Mouse (Mus musculus) embryo, embryonic 10 days (tissue): Measurements from ENCODE around the gene Amacr.

ENCODE experiments used
- DNase-seq: peaks from one replicate; pipeline ENCODE4 v3.0.0-alpha.2; 2015; ENCODE audit warnings: low spot score

Amacr gene

DNA sequence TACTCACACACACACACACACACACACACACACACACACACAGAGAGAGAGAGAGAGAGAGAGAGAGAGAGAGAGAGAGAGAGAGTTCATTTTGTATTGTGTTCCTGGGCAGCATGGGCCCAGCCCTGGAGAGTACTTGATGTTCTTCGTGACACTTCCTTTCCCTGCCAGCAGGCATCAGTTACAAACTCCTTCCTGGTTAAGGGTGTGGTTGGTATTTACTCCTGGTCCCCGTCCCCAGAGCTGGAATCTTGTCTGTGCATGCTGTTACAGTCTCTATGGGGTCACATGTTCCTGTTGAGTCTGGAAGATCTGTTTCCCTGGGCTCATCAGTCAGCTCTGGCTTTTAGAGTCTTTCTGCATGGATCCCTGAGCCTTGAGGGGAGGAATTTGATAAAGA, 8.9 kb downstream of the Amacr start:
- no peak for DNase-seq

DNA sequence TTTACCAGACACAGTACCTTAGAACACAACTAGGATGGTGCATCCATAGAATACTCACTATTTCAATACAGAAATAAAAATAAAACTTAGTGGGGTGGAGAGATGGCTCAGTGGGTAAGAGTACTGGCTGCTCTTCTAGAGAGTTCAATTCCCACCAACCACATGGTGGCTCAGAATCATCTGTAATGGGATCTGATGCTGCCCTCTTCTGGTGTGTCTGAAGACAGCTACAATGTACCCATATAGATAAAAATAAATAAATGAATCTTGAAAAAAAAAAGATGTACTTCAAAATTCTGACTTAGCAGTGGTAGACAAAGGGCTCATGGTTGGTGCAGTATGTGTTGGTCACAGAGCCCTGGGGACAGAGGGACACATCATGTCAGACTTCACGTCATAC, 10.0 kb downstream of the Amacr start:
- no peak for DNase-seq

DNA sequence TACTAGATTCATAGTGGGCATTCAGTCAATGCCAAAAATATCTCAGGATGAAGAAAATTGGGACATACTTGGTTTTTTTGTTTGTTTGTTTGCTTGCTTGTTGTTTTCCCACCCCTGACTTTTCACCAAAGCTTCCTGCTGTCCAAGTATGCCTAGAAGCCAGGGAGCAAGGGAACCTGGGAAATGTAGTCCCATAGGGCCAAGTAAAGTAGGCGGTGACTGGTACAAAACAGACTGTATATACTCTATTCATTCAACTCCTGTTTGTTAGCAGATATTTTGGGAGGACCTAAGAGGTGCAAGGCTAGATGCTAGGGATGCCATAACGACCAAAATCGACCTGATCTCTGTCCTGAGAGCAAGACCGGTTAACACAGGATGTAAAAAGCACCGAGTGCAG, 18.3 kb downstream of the Amacr start:
- no peak for DNase-seq

DNA sequence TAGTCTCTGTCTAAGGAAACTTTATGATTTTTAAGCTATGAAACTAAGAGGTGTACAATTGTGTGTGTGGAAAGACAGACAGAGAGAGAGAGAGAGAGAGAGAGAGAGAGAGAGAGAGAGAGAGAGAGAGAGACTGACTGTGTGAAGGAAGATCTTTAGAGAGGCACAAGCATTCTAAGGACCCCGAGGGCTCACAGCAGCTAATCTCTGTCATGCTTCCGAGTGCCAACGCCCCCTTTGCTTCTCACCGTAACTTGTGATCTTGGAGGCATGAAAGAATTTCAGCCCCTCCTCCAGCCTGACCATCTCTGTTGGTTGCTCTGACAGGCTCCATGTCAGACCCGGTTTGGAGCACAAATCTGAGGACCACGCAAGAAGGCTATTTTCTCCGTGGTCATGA, 18.9 kb downstream of the Amacr start, which contains the start of gene Slc45a2:
Gene Slc45a2, plus strand, starts transcription at position 301 of the 400 bp plus-strand sequence.
- DNase-seq: no peak

DNA sequence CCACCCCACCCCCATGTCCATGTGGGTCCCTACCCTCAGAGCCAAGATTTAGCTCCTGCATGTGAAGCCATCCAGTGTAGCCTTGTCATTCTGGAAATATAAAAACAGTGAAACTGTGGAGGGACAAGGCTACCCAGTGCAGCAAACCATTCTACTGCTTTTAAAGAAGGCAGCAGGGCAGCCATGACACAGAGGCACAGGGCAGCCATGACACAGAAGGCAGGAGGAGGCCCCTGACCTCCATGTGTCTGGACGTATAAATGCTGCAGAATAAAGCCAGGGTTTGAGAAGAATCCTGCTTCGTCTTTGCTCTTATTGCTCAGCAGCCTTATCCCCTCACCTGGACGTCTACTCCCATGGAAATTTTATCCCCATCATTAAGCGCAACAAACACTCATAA, 22.2 kb downstream of the Amacr start:
- no peak for DNase-seq

DNA sequence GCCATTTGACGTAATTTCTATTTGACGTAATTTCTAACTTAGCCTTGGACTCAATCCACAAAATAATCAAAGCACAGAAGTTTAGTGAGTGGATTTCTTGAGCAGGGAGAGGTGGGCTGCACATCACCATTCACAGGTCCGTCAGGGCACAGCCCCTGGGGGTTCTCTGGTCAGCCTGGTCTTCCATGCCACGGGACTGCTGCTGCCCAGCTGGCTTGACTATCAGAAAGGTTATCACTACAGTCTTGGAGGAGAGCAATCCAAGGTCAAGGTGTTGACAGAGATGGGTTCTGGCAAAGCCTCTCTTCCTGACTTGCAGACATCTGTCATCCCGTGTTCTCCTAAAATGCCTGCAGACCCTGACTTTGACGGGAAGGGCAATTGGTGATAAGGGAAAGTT, 23.1 kb downstream of the Amacr start:
- DNase-seq: no peak

DNA sequence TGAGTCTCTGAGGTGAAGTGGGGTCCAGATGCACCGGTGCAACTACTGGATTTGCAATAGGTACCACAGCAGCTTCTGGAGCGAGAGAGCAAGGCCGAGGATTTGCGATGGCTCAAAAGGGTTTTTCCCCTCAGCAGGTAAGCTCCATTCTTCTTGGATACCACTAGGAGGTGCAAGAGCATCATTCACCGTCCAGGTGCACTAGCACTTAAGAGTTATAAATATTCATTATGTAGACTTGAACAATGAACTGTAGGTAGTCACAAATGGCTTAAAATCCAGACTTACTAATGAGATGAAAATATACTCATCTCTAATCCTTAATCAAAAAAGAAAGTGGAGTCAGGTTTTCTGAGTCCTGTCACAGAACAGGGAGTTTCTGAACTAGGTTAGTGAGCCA, 27.2 kb downstream of the Amacr start:
- DNase-seq: peak; percentile 68

DNA sequence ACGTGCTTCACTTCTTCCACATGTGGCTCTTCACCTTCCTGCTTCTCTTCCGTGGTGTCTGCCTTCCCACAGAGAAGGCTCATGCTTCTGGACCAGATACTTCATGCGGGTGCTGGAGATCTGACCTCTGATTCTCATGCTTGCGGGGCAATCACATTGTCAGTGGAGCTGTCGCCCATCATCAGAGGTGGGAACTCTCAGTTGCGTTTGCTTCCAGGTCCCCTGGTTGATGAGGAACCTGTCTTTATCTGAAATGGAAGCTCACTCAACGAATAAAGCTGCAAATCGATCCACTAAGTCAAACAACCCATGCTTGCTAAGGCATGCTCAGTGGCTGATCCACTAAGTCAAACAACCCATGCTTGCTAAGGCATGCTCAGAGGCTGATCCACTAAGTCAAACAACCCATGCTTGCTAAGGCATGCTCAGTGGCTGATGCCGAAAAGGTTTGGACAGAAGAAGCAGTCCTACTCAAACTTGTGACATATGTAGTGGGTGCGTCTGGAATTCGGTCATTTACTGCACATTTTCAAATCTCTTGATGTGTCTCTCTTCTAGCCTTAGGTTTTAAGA, 29.5 kb downstream of the Amacr start:
- DNase-seq: no peak

DNA sequence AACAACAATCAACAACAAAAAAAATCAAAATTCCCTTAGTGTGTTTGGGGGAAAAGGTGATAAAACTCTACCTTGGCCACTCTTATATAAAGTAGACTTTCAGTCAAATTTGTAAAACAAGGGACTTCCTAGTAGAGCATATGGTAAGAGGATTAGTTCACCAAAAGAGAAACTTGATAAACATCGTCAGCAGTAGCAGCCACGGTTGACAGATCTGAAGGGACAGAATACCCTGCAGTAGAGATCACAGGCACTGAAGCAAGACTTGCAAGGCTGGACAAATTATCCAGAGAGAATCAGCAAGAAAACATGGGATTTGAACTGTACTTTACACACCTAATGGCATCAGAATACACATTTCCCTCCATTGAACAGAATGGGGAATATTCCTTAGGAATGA, 33.4 kb downstream of the Amacr start:
- DNase-seq: no peak

DNA sequence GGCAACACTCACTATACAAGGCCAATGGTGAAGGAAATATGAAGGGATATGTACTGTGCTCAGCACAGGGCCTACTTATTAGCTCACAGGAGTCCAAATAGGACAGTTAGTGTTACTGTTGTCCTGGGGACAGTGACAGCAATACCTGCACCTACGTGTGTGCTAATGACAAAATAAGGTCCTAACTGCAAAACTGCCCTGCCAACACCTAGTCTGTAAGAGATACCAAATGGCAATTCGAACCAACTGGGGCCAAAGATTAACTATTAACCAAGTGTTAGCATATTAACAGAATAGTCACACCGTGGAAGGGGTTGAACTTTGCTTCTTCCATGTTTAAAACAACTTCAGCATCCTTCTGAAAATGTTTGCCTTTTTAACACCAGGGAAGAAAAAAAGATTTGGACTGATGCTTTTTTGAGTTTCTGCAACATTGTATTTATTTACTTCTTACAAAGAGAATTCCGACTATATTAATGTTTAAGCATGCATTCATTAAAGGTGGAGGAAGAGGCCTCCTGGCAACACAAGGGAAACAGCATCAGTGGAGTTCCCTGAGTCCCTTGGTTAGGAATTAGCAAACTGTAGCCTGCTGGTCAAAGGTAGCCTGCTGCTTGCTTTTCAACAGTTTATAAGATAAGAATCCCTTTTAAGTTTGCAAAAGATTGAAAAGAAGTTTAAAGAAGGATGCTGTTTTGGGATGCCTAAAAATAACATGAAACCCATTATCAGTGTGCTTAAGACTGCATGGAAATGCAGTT, 45.4 kb downstream of the Amacr start:
- DNase-seq: no peak

DNA sequence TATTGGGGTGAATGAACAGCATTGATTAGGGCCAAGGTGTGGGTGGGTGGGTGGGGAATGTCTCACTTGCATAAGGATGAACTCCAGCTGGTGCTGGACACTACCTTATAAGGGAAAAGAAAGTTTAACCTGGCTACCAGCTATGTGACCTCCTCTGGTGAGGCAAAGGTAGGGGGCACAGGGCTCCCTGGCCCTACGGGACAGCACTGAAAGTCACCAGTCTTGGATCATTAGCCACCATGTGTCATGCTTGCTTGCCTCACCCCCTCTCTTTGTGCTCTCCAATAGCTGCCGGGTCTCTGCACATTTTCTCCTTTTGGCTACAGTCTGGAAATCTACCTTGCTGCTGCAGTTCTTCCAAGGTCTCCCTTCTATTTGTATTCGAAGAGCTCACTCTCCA, 48.6 kb downstream of the Amacr start:
- no peak for DNase-seq

DNA sequence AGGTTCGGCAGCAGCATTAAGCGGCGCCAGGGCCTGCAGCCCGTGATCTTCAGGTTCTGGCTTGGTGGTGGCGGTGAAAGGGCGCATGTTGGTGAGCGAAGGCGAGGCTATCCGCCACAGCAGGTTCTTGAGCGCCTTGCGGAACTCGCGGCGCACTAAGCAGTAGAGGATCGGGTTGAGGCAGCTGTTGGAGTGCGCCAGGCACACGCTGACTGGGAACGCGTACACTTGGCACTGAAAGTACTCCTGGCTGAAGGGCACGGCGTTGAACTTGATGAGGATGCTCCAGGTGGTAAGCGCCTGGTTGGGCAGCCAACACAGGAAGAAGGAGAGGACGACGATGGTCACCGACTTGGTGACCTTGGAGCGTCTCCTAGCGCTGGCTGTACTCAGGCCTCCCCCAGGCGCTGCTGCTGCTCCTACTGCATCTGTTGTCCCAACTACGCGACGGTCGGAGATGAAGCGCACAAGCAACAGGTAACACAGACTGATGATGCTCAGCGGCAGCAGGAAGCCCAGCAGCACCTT, 54.5 kb downstream of the Amacr start:
- DNase-seq: peak; percentile 38

DNA sequence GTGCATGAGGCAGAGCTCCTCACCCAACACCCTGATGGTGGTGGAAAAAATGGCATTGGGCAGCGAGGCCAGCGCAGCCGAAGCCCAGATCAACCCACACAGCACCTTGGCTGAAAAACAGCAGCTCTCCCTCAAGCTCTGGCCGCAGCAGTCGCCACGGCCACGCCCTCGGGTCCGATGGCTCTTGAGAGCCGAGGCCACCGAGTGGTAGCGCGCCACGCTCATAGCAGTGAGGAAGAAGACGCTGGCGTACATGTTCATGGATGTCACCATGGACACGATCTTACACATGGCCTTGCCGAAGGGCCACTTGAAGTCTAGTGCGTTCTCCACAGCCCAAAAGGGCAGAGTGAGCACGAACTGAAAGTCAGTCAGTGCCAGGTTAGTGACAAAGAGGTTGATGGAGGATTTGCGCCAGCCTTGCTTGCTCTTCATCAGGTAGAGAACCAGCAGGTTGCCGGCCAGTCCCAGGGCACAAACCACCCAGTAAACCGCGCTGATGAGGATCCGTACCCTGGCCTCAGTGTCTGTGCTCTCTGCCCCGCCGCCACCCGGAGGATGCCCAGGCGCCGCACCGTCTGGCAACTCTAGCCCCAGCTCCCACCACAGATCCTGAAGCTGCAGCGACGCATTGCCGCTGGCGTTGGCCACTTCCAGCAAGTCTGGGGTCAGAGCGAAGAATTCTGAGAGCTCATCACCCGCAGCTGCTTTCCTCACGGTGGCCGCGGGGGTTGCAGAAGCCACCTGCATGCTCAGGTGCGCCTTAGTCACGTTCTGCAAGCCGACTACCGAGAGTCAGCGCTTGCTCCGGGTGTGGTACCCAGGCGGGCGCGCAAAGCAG, 55.2 kb downstream of the Amacr start:
- peak; percentile 61 for DNase-seq

DNA sequence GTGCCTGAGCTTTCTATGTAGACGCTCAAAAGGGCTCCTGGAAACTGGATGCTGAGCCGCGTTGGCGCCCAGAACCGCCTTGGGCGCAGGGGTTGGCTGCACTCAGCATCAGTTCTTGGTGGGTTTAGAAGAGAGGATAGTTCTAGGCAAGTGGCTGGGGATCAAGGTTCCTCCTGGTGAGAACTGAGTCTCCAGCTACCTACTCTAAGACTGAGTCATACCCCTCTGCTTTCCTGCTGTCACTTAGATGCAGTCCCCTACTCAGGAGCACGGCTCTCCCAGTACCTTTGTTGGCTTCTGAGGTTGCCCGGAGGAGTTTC, 55.8 kb downstream of the Amacr start:
- DNase-seq: no peak

DNA sequence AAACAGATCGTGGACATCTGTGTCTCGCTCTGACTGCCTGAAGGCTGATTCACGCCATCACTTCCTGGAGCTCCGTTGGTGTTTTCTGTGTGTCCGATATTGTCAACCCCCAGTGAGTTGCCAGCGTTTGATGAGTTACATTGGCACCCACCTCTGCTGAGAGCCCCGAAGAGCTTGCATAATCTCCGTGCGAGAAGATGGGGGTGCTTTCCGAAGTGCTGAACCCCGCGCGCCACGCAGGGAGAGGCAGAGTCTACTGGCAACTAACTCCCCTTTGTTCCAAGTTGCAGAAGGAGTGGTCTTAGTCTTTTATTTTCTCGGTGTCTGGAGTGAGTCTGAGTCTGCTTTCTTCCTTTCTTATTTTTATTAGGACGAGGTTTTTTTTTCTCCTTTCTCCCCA, 56.2 kb downstream of the Amacr start, which contains the start of gene Rxfp3:
Gene Rxfp3, minus strand, starts transcription at position 281 of the 400 bp plus-strand sequence.
- DNase-seq: peak; percentile 39

DNA sequence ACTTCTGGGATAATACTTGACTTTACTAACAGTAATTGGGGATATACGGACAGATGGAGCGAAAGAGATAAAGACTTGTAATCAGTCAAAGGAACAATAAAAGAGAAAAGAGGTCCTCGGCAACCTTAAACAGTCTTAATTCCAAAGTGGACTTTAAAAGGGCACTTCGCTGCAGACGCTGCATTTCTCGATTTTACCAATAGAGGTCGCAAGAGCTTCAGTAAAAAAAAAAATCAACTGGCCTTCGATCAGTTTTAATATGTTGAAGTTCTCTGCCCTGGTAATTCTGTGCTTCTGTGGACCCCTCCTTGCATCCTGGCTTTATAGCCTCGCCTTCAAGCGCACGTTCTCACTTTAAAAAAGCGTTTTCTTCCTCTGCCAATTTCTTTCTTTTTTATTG, 56.9 kb downstream of the Amacr start:
- peak; percentile 65 for DNase-seq

DNA sequence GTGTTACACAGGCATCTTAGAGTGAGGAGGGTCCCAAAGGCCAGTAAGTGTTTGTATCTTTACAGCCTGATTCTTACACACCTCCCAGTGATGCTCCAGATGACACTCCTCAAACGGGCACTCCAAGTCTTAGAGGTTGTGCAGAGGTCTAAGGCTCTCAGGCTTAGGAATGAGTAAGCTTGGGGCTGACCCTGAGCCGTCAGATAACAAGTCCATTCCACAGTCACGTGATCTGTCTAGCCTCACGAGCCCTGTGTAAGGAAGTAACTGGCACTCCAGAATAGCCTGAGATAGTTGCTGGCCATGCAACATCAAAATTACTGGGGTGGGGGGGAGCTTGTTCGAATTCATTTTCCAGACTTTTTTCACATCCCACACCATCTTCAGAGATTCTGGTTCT, 58.5 kb downstream of the Amacr start:
- DNase-seq: peak; percentile 31

DNA sequence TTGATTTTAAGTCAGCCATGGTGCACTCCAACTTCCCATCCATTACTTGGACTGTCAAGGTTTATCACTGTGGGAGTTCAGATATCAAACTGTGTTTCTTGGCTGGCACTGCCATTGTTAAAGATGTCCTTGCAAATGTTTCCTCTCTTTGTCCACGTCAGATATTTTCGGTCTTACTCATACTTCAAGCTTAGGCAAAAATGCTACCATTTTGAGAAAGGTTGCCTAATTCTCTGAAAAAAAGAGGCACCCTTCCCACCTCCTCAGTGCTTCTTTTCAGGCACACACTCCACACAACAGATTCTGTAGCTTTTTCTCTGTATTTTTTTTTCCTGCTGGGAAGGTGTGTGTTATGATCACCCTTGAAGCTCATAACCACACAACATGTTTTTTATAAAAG, 59.7 kb downstream of the Amacr start:
- DNase-seq: no peak

DNA sequence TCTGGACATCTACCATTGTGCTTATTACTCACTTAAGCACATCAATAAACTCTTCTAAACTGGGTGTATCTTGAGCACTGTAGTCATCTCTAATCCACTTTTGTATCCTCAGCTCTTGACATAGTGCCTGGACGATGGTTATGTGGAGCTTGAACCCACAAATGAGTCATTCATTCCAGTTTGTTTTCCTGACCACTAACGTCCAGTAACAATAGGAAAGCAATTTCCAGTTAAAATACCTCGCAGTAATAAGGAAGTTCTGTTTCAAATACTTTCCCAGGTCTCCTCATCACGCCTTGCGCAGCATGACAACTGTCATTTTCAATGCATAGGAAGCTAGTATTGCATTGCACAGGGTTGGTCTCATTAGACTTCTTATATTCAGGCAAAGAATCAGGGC, 61.3 kb downstream of the Amacr start:
- DNase-seq: no peak
